Mouse (Mus musculus): ENCODE results near the gene Mrm3.

- no peak for TF ChIP-seq CTCF (IDR thresholded peaks at IDR 0.05)
- TF ChIP-seq POLR2A (IDR thresholded peaks at IDR 0.05; ENCODE audit: insufficient read depth, low read depth, low read length) = no peak
- no peak for TF ChIP-seq EP300 (IDR thresholded peaks at IDR 0.05; ENCODE audit: insufficient read depth, low read depth, low read length)
Measured at GRCm38 (mm10) chr11:76288645-76289044, 45.1 kb downstream of the Mrm3 start.

Data from heart, adult 2 months (tissue).